Mouse (Mus musculus) G1E (cell line): ENCODE measurements around the gene Spp1. TPM values are rescaled to one million over a fixed set of nuclear protein-coding genes. Genes with fewer than 3 reads are reported as not detected.

ENCODE experiments used
- ATAC-seq: 2 replicates; pipeline ENCODE4 v1.8.0; 2016; ENCODE audit warnings: mild to moderate bottlenecking; ENCODE audit not compliant: insufficient number of reproducible peaks, poor library complexity, low FRiP score, severe bottlenecking; ENCODE audit errors: extremely low read depth
- DNase-seq: peaks from one replicate; pipeline ENCODE4 v3.0.0; 2012; ENCODE audit warnings: low spot score
- H3K27me3 ChIP-seq: 2 replicates; pipeline ENCODE4 v1.6.1; 2012; ENCODE audit warnings: mild to moderate bottlenecking, low read length, inconsistent platforms; ENCODE audit not compliant: insufficient read depth
- H3K36me3 ChIP-seq: replicated peaks from 2 replicates; pipeline ENCODE3; 2012; ENCODE audit warnings: mild to moderate bottlenecking, inconsistent platforms
- H3K4me1 ChIP-seq: 2 replicates; pipeline ENCODE4 v1.6.1; 2012; ENCODE audit warnings: low read depth, low read length, inconsistent platforms, mixed read lengths; ENCODE audit not compliant: insufficient read depth
- H3K4me3 ChIP-seq: 2 replicates; pipeline ENCODE4 v1.5.1; 2012; ENCODE audit warnings: low read depth, mild to moderate bottlenecking, inconsistent platforms, low read length, moderate library complexity, mixed read lengths
- H3K9me3 ChIP-seq: replicated peaks from 2 replicates; pipeline ENCODE4 v1.6.1; 2012; ENCODE audit warnings: inconsistent platforms
- CTCF ChIP-seq: IDR thresholded peaks from 2 replicates; pipeline ENCODE4 v1.5.1; 2012; ENCODE audit warnings: low read depth, low read length, inconsistent platforms, mixed read lengths
- GATA1 ChIP-seq: IDR thresholded peaks from 2 replicates; pipeline ENCODE4 v1.6.1; 2012; ENCODE audit warnings: borderline replicate concordance, low read length, inconsistent platforms, mixed read lengths
- GATA2 ChIP-seq: IDR thresholded peaks from 2 replicates; pipeline ENCODE4 v1.6.1; 2012; ENCODE audit warnings: low read depth, low read length, inconsistent platforms, borderline replicate concordance
- POLR2AphosphoS5 ChIP-seq: IDR thresholded peaks from 2 replicates; pipeline ENCODE4 v1.6.1; 2012; ENCODE audit warnings: low read depth, low read length, inconsistent platforms; ENCODE audit not compliant: insufficient replicate concordance
- TAL1 ChIP-seq: conservative IDR thresholded peaks from 2 replicates; pipeline ENCODE4 v1.6.1; 2012; ENCODE audit warnings: low read depth, low read length, inconsistent platforms, mixed read lengths
- polyA plus RNA-seq: library from polyadenylated mRNA; stranded (reverse); fragments of >175 nt; gene quantifications from 2 replicates; pipeline ENCODE4 v1.2.3, GENCODE M21; 2012
- total RNA-seq, 2 experiments: library from RNA; stranded (forward) in 1 of 2; stranded (reverse) in 1 of 2; fragments of 200-1000 nt in 1 of 2; fragments of >200 nt in 1 of 2; fragmentation: Nextera tagmentation in 1 of 2; gene quantifications; 2 replicates each; pipeline ENCODE4 v1.2.3; 2014 to 2017

Spp1 gene
- total and polyA plus RNA-seq, 3 experiments: not detected

GRCm38 (mm10) chr5:104406756-104407155, 28.2 kb upstream of the Spp1 start:
- no peaks in the 10 kb centered on the region for H3K36me3 ChIP-seq
- peaks cover 21% of the 10 kb centered on the region for H3K9me3 ChIP-seq
- DNase-seq (no peak), ATAC-seq (no peak)
- H3K4me3 ChIP-seq: no peak overlapping the region
- H3K27me3 ChIP-seq: no peaks in the 10 kb centered on the region
- TF ChIP-seq GATA1 (no peak), TAL1 (no peak), POLR2AphosphoS5 (no peak), CTCF (no peak), GATA2 (no peak)
- H3K4me1 ChIP-seq: no peaks in the 10 kb centered on the region

GRCm38 (mm10) chr5:104407541-104408231, 27.2 kb upstream of the Spp1 start:
- no peak for ATAC-seq
- H3K36me3 ChIP-seq: no peaks in the 10 kb centered on the region
- TF ChIP-seq GATA2 (no peak), TAL1 (no peak), CTCF (no peak), GATA1 (no peak), POLR2AphosphoS5 (no peak)
- H3K9me3 ChIP-seq: peaks cover 28% of the 10 kb centered on the region
- no peaks in the 10 kb centered on the region for H3K4me1 ChIP-seq
- H3K4me3 ChIP-seq: no peak overlapping the region
- DNase-seq: no peak
- H3K27me3 ChIP-seq: no peaks in the 10 kb centered on the region

GRCm38 (mm10) chr5:104408549-104408948, 26.4 kb upstream of the Spp1 start:
- peaks cover 32% of the 10 kb centered on the region for H3K9me3 ChIP-seq
- no peak for TF ChIP-seq CTCF
- TF ChIP-seq POLR2AphosphoS5: no peak
- TF ChIP-seq GATA1: no peak
- no peak for TF ChIP-seq TAL1
- TF ChIP-seq GATA2: no peak
- ATAC-seq: no peak
- H3K4me1 ChIP-seq: no peaks in the 10 kb centered on the region
- H3K36me3 ChIP-seq: no peaks in the 10 kb centered on the region
- no peak overlapping the region for H3K4me3 ChIP-seq
- no peak for DNase-seq
- no peaks in the 10 kb centered on the region for H3K27me3 ChIP-seq

- TF ChIP-seq CTCF: no peak
- TF ChIP-seq GATA1: no peak
- TF ChIP-seq GATA2: no peak
- TF ChIP-seq TAL1: no peak
- Histone ChIP-seq H3K4me1 (no peaks in the 10 kb centered on the region), H3K9me3 (peaks cover 23% of the 10 kb centered on the region), H3K27me3 (no peaks in the 10 kb centered on the region), H3K4me3 (no peak overlapping the region), H3K36me3 (no peaks in the 10 kb centered on the region)
- no peak for DNase-seq
- no peak for ATAC-seq
These were observed 18.9 kb upstream of the Spp1 start for GRCm38 (mm10) chr5:104415999-104416398.

- no peaks in the 10 kb centered on the region for H3K36me3 ChIP-seq
- no peaks in the 10 kb centered on the region for H3K27me3 ChIP-seq
- ATAC-seq: no peak
- TF ChIP-seq CTCF (no peak), GATA2 (no peak), POLR2AphosphoS5 (no peak), TAL1 (no peak), GATA1 (no peak)
- H3K4me3 ChIP-seq: no peak overlapping the region
- peaks cover 19% of the 10 kb centered on the region for H3K9me3 ChIP-seq
- DNase-seq: no peak
- H3K4me1 ChIP-seq: no peaks in the 10 kb centered on the region
These were observed 17.9 kb upstream of the Spp1 start for GRCm38 (mm10) chr5:104417028-104417427.

GRCm38 (mm10) chr5:104417721-104418120, 17.2 kb upstream of the Spp1 start:
- no peak for ATAC-seq
- H3K9me3 ChIP-seq: peaks cover 15% of the 10 kb centered on the region
- no peak for DNase-seq
- H3K4me3 ChIP-seq: no peak overlapping the region
- H3K36me3 ChIP-seq: no peaks in the 10 kb centered on the region
- H3K4me1 ChIP-seq: no peaks in the 10 kb centered on the region
- H3K27me3 ChIP-seq: no peaks in the 10 kb centered on the region
- TF ChIP-seq CTCF (no peak), TAL1 (no peak), POLR2AphosphoS5 (no peak)

- no peak for TF ChIP-seq POLR2AphosphoS5
- no peak for TF ChIP-seq TAL1
- TF ChIP-seq CTCF: no peak
- TF ChIP-seq GATA1: no peak
- no peak for TF ChIP-seq GATA2
- no peak for DNase-seq
- no peak for ATAC-seq
- Histone ChIP-seq H3K27me3 (no peaks in the 10 kb centered on the region), H3K4me3 (no peak overlapping the region), H3K4me1 (no peaks in the 10 kb centered on the region), H3K36me3 (no peaks in the 10 kb centered on the region), H3K9me3 (peaks cover 24% of the 10 kb centered on the region)
These were observed 12.9 kb upstream of the Spp1 start for GRCm38 (mm10) chr5:104422039-104422438.
